Mouse (Mus musculus) embryonic facial prominence, embryonic 12.5 days (tissue): ENCODE data around the gene 1700025G04Rik. TPM values are rescaled to one million over a fixed set of nuclear protein-coding genes. Genes with fewer than 3 reads are reported as not detected.
"Not testable (repeated sequence)": the region's sequence is repeated elsewhere in the genome, so short reads cannot be mapped to it uniquely, and the experiment has no call there.

Experiments
- ATAC-seq: fragments of 200-750 bp; cut with Nextera tagmentation; 2 replicates; pipeline ENCODE4 v1.8.0; 2017; ENCODE audit not compliant: insufficient number of reproducible peaks, insufficient read depth, low FRiP score, low TSS enrichment
- H3K27ac ChIP-seq: fragments of 300-500 bp; sonication (generic); 2 replicates; pipeline ENCODE4 v1.5.1; 2016; ENCODE audit warnings: mild to moderate bottlenecking
- H3K27me3 ChIP-seq: fragments of 300-500 bp; sonication (generic); 2 replicates; pipeline ENCODE4 v1.6.1; 2016; ENCODE audit warnings: mild to moderate bottlenecking, moderate library complexity
- H3K36me3 ChIP-seq: fragments of 300-500 bp; sonication (generic); 2 replicates; pipeline ENCODE4 v1.6.1; 2016; ENCODE audit warnings: mild to moderate bottlenecking
- H3K4me1 ChIP-seq: fragments of 300-500 bp; sonication (generic); 2 replicates; pipeline ENCODE4 v1.6.1; 2016
- H3K4me2 ChIP-seq: fragments of 300-500 bp; sonication (generic); replicated peaks from 2 replicates; pipeline ENCODE4 v1.6.1; 2016; ENCODE audit warnings: mild to moderate bottlenecking, moderate library complexity
- H3K4me3 ChIP-seq: fragments of 300-500 bp; sonication (generic); 2 replicates; pipeline ENCODE4 v1.5.1; 2016; ENCODE audit warnings: mild to moderate bottlenecking
- H3K9ac ChIP-seq: fragments of 300-500 bp; sonication (generic); 2 replicates; pipeline ENCODE4 v1.6.1; 2016; ENCODE audit warnings: mild to moderate bottlenecking, moderate library complexity
- H3K9me3 ChIP-seq: fragments of 300-500 bp; sonication (generic); 2 replicates; pipeline ENCODE4 v1.6.1; 2016; ENCODE audit warnings: mild to moderate bottlenecking, moderate library complexity
- WGBS: fragments of 180-500 bp; shearing (Covaris S2); methylation state at CpG from one replicate; pipeline ENCODE4 v1.1.7; 2016; 5-methylcytosine and 5-hydroxymethylcytosine counted together
- polyA plus RNA-seq: library from polyadenylated mRNA; unstranded; fragments of >200 nt; fragmentation: Nextera tagmentation; extraction: Ambion mirVana; gene quantifications from 2 replicates; pipeline ENCODE4 v1.2.1, GENCODE M21; 2016

Gene 1700025G04Rik
- polyA plus RNA-seq, 1 experiment from 2014 or later: 34.7 TPM

DNA sequence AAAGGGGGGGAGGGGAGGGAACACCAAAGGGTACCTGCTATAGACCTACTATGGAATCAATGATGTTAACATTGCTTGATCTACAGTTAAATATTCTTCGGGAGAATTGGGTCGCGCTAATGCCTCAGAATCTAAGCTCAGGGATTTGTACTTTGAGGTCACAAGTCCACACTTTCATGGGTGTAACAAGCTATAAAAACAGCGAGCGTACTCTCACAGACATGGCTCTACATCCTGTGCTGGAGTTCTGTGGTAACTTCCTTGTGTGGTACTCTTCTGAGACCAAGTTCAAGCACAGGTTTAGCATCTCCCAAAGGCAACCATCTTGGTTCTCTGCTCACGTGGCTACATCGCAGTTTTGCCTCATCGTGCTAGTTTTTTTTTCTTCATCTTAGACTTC, 227.8 kb downstream of the 1700025G04Rik start:
- 91% methylated on average over 8 of the region's 8 CpGs for WGBS
- H3K9ac ChIP-seq: no peak overlapping the region
- H3K36me3 ChIP-seq: no peaks in the 10 kb centered on the region
- no peak overlapping the region for H3K27ac ChIP-seq
- no peak for ATAC-seq
- no peaks in the 10 kb centered on the region for H3K27me3 ChIP-seq
- no peak overlapping the region for H3K4me2 ChIP-seq
- no peak overlapping the region for H3K4me3 ChIP-seq
- no peaks in the 10 kb centered on the region for H3K9me3 ChIP-seq
- H3K4me1 ChIP-seq: no peaks in the 10 kb centered on the region

DNA sequence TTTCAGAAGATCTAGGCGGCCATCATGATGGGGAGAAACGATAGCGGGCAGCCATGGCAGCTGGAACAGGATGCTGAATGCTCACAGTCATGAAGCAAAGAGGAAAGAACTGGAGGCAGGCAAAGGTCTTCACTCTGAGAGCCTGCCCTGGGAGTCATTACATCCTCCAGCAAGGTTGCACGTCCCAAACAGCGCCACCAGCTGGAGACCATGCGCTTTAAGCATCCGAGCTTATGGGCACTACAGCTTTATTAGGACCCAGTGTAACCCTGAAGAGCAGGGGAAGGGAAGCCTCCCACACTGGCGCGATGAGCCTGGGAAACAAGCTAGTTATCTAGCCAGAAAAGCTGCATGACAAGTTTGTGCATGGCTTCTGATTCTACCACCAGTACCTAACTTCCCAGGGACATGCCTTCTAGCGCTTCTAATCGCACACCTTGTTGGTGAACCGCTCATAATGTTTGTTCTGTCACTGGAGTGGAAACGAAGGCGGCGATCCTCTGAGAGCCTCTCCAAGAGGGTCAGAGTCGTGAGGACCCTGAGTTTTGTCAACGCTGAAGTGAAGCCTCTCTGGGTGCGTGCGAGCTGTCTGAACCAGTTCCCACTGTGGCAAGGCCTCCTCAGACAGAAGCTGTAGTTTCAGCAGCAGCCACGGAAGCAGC, 228.5 kb downstream of the 1700025G04Rik start:
- Histone ChIP-seq H3K9me3 (no peaks in the 10 kb centered on the region), H3K27me3 (no peaks in the 10 kb centered on the region), H3K27ac (no peak overlapping the region), H3K36me3 (no peaks in the 10 kb centered on the region), H3K4me1 (no peaks in the 10 kb centered on the region), H3K9ac (no peak overlapping the region), H3K4me3 (no peak overlapping the region), H3K4me2 (no peak overlapping the region)
- 0 out of 2 replicates have a peak, but pooled peaks have one; percentile 10 for ATAC-seq
- WGBS: 57% methylated on average over 20 of the region's 20 CpGs

DNA sequence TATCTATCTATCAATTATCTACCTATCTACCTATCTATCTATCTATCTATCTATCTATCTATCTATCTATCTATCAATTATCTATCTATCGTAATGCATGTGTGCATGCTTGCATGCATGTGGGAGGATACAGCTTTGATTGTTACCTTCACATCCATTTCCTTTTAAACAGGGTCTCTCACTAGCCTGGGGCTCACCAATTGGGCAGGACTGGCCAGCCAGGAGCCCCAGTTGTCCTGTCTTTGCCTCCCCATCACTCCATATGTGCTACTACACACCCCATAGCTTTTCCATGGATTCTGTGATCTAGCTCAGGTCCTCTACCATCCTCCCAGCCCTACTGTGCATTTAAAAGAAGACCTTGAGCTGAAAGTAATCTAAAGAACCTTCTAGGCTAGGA, 231.5 kb downstream of the 1700025G04Rik start:
- no peak overlapping the region for H3K27ac ChIP-seq
- no peaks in the 10 kb centered on the region for H3K4me1 ChIP-seq
- H3K9me3 ChIP-seq: no peaks in the 10 kb centered on the region
- no peaks in the 10 kb centered on the region for H3K27me3 ChIP-seq
- H3K4me3 ChIP-seq: no peak overlapping the region
- 98% methylated on average over 1 of the region's 1 CpGs for WGBS
- H3K9ac ChIP-seq: no peak overlapping the region
- no peak overlapping the region for H3K4me2 ChIP-seq
- no peaks in the 10 kb centered on the region for H3K36me3 ChIP-seq
- no peak for ATAC-seq

DNA sequence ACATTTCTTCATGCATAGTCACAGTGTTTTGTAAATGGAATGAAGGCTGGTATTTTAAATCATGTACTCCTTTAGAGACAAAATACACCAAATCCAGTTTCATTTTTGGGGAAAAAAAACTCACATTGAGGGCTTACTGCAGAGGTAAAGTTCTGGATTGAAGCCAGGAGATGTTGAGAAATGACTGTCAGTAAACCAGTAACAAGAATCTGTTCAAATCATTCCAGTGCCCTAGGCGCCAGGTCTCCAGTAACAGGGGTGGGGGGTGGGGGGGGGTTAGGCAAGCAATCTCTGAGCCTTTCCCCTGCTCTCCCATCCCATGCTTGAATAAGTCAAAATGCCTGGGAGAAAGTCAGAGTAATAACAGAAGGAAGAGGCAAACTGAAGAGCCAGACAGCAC, 234.4 kb downstream of the 1700025G04Rik start:
- H3K27ac ChIP-seq: no peak overlapping the region
- no peak overlapping the region for H3K4me3 ChIP-seq
- WGBS: 40% methylated on average over 1 of the region's 1 CpGs
- H3K27me3 ChIP-seq: no peaks in the 10 kb centered on the region
- ATAC-seq: no peak
- H3K36me3 ChIP-seq: no peaks in the 10 kb centered on the region
- H3K4me1 ChIP-seq: no peaks in the 10 kb centered on the region
- H3K4me2 ChIP-seq: no peak overlapping the region
- no peak overlapping the region for H3K9ac ChIP-seq
- no peaks in the 10 kb centered on the region for H3K9me3 ChIP-seq

DNA sequence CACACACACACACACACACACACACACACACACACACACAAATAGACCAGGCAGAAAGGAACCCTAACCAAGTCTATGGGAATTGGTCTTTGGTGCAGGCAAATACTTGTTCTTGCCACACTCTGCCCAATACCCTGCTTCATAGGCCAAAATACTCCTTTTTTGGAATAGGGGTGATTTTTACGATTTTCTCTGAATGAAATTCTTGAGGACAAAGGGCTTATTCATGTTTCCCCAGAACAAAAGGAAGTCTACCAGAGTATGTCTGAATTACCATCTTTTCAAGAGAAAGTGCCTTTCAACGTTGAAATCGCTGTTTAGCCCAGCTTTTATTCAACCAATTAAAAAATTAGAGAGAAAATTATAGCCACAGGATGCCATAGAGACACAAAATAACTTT, 237.9 kb downstream of the 1700025G04Rik start:
- no peak overlapping the region for H3K27ac ChIP-seq
- H3K36me3 ChIP-seq: no peaks in the 10 kb centered on the region
- H3K4me3 ChIP-seq: no peak overlapping the region
- H3K9ac ChIP-seq: no peak overlapping the region
- no peaks in the 10 kb centered on the region for H3K4me1 ChIP-seq
- no peak overlapping the region for H3K4me2 ChIP-seq
- no peaks in the 10 kb centered on the region for H3K9me3 ChIP-seq
- no peaks in the 10 kb centered on the region for H3K27me3 ChIP-seq
- no peak for ATAC-seq
- 38% methylated on average over 3 of the region's 3 CpGs for WGBS

DNA sequence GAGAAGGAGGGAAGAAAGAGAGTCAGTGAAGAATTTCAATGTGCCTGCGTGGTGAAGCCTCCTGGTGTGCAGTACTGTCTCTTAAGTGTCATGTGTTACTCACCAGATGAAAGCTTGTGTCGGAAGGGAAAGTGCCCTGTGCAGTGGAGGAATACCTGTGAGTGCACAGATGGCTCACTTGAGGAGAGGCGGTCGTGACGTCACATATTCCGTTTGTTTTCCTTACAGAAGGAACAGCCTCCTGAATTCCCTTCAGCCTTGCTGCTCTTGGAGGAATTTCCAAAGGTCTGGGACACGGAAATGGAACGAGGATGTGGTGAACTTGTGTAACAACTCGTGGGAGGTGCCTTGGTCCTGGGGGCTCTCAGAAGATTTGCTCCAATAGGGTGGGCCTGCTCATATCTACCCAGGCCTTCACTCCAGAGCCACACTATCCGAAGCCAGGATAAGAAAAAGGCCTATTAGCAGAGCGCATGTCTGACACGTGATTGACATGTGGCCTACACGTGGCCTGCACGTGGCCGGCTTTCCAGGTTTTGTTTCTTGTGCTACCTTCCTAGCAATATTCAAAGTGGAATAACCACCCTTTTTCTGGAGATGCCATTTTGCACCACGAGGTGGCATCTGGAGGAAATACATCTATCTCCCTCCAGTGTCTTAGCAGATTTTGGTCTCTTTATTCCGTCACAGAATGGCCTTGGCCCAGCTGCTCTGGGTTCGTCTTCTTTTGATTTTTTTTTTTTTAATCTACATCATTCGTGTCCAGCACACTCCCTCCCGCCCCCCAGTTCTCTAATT, 238.7 kb downstream of the 1700025G04Rik start:
- H3K27ac ChIP-seq: no peak overlapping the region
- no peak overlapping the region for H3K9ac ChIP-seq
- no peaks in the 10 kb centered on the region for H3K27me3 ChIP-seq
- no peak overlapping the region for H3K4me2 ChIP-seq
- H3K36me3 ChIP-seq: no peaks in the 10 kb centered on the region
- no peaks in the 10 kb centered on the region for H3K9me3 ChIP-seq
- no peaks in the 10 kb centered on the region for H3K4me1 ChIP-seq
- no peak overlapping the region for H3K4me3 ChIP-seq
- WGBS: 83% methylated on average over 20 of the region's 20 CpGs
- no peak for ATAC-seq

DNA sequence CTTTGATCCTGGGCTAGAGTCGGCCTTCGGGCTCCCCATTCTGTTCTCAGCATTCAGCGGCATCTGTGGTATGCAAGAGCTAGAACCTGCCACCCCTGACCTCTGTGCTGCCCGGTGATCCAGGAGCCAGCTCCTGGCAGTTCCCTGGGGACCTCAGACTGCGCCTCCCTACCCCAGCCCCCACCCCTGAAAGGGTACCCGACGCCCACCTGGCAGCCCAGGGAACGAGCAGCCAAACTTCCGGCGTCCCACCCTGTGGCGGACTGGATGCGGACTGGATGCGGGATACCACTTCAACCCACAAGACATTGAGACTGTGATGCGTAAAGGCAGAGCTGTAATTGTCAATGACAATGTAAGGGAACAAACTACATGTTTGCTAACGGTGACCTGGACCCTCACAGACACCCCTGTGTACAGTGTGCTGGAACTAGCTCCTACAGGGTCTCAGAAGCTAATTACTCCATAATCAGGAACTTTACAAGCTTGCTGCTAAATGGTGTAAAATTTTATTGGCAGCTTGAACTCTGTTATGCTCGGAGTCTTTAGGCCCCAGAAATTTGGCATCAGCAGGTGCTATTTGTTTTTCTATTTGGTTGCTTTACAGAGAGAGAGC, 239.8 kb downstream of the 1700025G04Rik start:
- ATAC-seq: no peak
- Histone ChIP-seq H3K4me3 (no peak overlapping the region), H3K27me3 (no peaks in the 10 kb centered on the region), H3K9ac (no peak overlapping the region), H3K4me2 (no peak overlapping the region), H3K36me3 (no peaks in the 10 kb centered on the region), H3K27ac (no peak overlapping the region), H3K9me3 (no peaks in the 10 kb centered on the region), H3K4me1 (no peaks in the 10 kb centered on the region)
- WGBS: 84% methylated on average over 16 of the region's 16 CpGs

DNA sequence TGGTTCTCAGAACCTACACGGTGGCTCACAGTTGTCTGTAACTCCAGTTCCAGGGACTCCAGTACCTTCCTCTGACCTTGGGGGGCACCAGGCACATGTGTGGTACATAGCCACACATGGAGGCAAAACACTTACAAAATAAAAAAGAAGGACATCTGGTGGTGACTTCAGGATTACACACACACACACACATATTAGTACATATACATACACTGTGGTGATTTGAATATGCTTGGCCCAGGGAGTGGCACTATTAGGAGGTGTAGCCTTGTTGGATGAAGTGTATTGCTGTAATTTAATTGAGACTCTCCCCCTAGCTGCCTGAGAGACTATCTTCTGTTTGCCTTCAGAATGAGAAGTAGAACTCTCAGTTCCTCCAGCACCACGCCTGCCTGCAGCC, 241.6 kb downstream of the 1700025G04Rik start:
- 85% methylated on average over 2 of the region's 2 CpGs for WGBS
- no peak for ATAC-seq

DNA sequence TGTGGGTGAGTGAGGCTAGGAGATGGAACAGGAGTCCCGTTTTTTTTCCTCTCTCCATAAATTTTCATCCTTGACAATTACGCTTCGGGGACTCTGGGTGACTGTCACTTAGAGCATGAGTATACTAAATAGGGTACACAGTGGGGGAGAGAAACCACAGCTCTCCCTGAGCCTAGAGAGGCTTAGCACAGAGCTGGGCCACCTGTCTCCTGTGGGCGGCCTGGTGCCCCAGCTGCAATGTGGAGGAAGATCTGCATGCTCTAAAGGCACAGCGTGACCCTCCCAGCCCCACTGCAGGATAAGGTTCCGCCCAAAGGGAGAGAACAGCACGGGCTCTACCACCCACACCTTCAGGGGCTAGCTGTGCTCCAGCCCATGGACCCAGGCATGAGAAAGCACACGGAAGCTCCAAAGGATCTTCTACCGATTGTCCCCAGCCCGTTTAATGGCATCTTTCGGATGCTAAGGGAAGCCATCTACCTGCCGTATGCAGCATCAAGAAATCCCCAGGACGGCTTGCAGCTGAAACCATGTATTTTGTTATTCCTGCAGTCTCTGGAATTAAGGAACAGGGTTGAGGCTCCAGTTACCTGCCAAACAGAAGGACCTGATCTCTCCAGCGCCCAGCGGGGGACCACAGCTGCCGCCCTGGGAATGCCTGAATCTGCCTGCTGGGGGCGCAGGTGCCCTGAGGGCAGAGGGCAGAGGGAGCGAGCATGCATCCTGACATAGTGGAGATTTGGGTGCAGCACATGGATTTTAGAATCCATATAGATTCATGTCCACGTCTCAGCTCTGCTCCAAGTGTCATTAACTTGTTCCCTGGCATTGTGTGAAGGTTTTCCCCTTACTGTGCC, 243.8 kb downstream of the 1700025G04Rik start:
- H3K4me2 ChIP-seq: no peak overlapping the region
- no peak overlapping the region for H3K4me3 ChIP-seq
- H3K27ac ChIP-seq: no peak overlapping the region
- 59% methylated on average over 19 of the region's 19 CpGs for WGBS
- H3K9me3 ChIP-seq: no peaks in the 10 kb centered on the region
- no peaks in the 10 kb centered on the region for H3K27me3 ChIP-seq
- no peaks in the 10 kb centered on the region for H3K36me3 ChIP-seq
- ATAC-seq: no peak
- H3K4me1 ChIP-seq: no peaks in the 10 kb centered on the region
- no peak overlapping the region for H3K9ac ChIP-seq

More for the DNA sequence above, 241.6 kb downstream of the 1700025G04Rik start:
- Histone ChIP-seq H3K36me3 (no peaks in the 10 kb centered on the region), H3K9ac (no peak overlapping the region), H3K27me3 (no peaks in the 10 kb centered on the region), H3K9me3 (no peaks in the 10 kb centered on the region), H3K4me3 (no peak overlapping the region), H3K4me1 (no peaks in the 10 kb centered on the region), H3K27ac (no peak overlapping the region), H3K4me2 (no peak overlapping the region)

DNA sequence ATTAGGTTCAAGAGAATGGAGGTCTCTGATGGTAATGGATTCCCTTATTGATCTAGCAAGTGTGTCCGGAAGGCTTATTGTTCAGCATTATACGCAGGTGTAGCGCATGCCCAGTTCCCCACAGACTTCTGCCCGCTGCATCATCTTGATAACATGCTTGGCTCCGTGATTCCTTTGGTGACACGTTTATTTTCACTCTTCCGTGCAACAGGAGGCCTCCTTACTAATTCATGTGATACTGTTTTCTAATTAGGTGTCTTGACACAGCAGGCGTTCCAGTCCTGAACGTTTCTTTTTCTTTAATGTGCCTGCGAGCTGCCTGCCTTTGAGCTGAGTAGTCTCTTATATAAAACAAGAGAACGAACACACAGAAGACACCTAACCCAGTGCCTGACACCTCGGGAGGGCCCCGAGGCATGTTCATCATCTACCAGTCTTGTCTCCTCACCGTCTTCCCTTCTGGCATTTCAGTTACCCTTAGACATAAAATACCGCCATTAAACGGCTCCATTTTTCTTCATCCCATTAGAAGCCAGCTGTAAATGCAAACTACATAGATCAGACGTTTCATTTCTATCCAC, 244.6 kb downstream of the 1700025G04Rik start:
- ATAC-seq: no peak
- no peaks in the 10 kb centered on the region for H3K9me3 ChIP-seq
- WGBS: 79% methylated on average over 17 of the region's 17 CpGs
- no peak overlapping the region for H3K4me3 ChIP-seq
- no peak overlapping the region for H3K27ac ChIP-seq
- no peaks in the 10 kb centered on the region for H3K4me1 ChIP-seq
- H3K36me3 ChIP-seq: no peaks in the 10 kb centered on the region
- H3K9ac ChIP-seq: no peak overlapping the region
- no peaks in the 10 kb centered on the region for H3K27me3 ChIP-seq
- H3K4me2 ChIP-seq: no peak overlapping the region

DNA sequence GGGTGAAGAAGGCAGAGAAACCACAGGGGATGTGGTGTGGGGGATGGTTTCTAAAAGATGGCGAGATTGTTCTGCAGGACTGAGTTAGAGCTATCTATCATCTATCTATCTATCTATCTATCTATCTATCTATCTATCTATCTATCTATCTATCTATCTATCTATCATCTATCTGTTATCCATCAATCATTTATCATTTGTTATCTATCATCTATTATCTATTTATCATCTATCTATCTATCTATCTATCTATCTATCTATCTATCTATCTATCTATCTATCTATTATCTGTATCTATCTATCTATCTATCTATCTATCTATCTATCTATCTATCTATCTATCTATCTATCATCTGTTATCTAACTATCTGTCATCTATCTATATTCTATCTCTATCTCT, 249.6 kb downstream of the 1700025G04Rik start:
- H3K4me3 ChIP-seq, H3K27ac ChIP-seq, H3K27me3 ChIP-seq, H3K9ac ChIP-seq, H3K9me3 ChIP-seq, H3K4me2 ChIP-seq, H3K36me3 ChIP-seq, H3K4me1 ChIP-seq, ATAC-seq: not testable (repeated sequence)
- WGBS: 88% methylated on average over 1 of the region's 1 CpGs
